Mouse (Mus musculus) stomach, embryonic 16.5 days (tissue): Measurements from ENCODE around the gene Olfr157. TPM values are rescaled to one million over a fixed set of nuclear protein-coding genes. Genes with fewer than 3 reads are reported as not detected.

ENCODE experiments used
- ATAC-seq: fragments of 200-750 bp; cut with Nextera tagmentation; 2 replicates; pipeline ENCODE4 v1.8.0; 2017; ENCODE audit warnings: moderate number of reproducible peaks, moderate TSS enrichment; ENCODE audit not compliant: insufficient read depth, low FRiP score
- H3K27ac ChIP-seq: fragments of 300-500 bp; sonication (generic); 2 replicates; pipeline ENCODE4 v1.5.1; 2014; ENCODE audit warnings: low read length
- H3K27me3 ChIP-seq: fragments of 300-500 bp; sonication (generic); 2 replicates; pipeline ENCODE4 v1.6.1; 2014; ENCODE audit warnings: low read length, control low read depth, mixed read lengths; ENCODE audit not compliant: control insufficient read depth, insufficient read depth
- H3K36me3 ChIP-seq: fragments of 300-500 bp; sonication (generic); 2 replicates; pipeline ENCODE4 v1.6.1; 2014; ENCODE audit warnings: low read length; ENCODE audit not compliant: control insufficient read depth, insufficient read depth
- H3K4me1 ChIP-seq: fragments of 300-500 bp; sonication (generic); 2 replicates; pipeline ENCODE4 v1.6.1; 2014; ENCODE audit warnings: low read length, control low read depth, mixed read lengths; ENCODE audit not compliant: control insufficient read depth, insufficient read depth
- H3K4me2 ChIP-seq: fragments of 300-500 bp; sonication (generic); 2 replicates; pipeline ENCODE4 v1.6.1; 2014; ENCODE audit warnings: low read depth, low read length, mixed read lengths
- H3K4me3 ChIP-seq: fragments of 300-500 bp; sonication (generic); replicated peaks from 2 replicates; pipeline ENCODE4 v1.5.1; 2014; ENCODE audit warnings: mild to moderate bottlenecking, low read length
- H3K9ac ChIP-seq: fragments of 300-500 bp; sonication (generic); 2 replicates; pipeline ENCODE4 v1.6.1; 2014; ENCODE audit warnings: low read length
- H3K9me3 ChIP-seq: fragments of 300-500 bp; sonication (generic); replicated peaks from 2 replicates; pipeline ENCODE4 v1.6.1; 2016; ENCODE audit warnings: low read length, control low read depth; ENCODE audit not compliant: control insufficient read depth
- WGBS: fragments of 180-500 bp; shearing (Covaris S2); extraction: QIAGEN DNeasy Blood & Tissue Kit; methylation state at CpG from one replicate; pipeline ENCODE4 v1.1.7; 2014; 5-methylcytosine and 5-hydroxymethylcytosine counted together
- polyA plus RNA-seq: library from polyadenylated mRNA; unstranded; fragments of >200 nt; fragmentation: Nextera tagmentation; extraction: Ambion mirVana; gene quantifications from 2 replicates; pipeline ENCODE4 v1.2.1, GENCODE M21; 2015

The Olfr157 gene
- polyA plus RNA-seq, 1 experiment from 2014 or later = not detected

DNA sequence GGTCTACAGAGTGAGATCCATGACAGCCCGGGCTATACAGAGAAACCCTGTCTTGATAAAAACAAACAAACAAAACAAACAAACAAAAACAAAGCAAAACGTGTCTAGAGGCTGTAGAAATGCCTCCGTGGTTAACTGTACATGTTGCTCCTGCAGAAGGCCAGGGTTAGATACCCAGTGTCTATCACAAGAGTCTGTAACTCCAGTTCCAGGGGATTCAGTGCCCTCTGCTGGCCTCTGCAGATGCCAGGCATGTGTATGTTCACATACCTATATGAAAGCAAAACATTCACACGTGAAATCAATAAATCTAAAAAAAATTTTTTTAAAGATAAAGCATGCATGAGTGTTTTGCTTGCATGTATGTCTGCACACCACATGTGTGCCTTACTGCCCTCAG lies 23.3 kb upstream of the Olfr157 start:
- Histone ChIP-seq H3K4me2 (no peak overlapping the region), H3K4me1 (no peaks in the 10 kb centered on the region), H3K4me3 (no peak overlapping the region), H3K27ac (no peak overlapping the region), H3K9me3 (no peaks in the 10 kb centered on the region), H3K36me3 (no peaks in the 10 kb centered on the region), H3K9ac (no peak overlapping the region), H3K27me3 (no peaks in the 10 kb centered on the region)
- WGBS = 68% methylated on average over 4 of the region's 4 CpGs
- ATAC-seq = no peak

DNA sequence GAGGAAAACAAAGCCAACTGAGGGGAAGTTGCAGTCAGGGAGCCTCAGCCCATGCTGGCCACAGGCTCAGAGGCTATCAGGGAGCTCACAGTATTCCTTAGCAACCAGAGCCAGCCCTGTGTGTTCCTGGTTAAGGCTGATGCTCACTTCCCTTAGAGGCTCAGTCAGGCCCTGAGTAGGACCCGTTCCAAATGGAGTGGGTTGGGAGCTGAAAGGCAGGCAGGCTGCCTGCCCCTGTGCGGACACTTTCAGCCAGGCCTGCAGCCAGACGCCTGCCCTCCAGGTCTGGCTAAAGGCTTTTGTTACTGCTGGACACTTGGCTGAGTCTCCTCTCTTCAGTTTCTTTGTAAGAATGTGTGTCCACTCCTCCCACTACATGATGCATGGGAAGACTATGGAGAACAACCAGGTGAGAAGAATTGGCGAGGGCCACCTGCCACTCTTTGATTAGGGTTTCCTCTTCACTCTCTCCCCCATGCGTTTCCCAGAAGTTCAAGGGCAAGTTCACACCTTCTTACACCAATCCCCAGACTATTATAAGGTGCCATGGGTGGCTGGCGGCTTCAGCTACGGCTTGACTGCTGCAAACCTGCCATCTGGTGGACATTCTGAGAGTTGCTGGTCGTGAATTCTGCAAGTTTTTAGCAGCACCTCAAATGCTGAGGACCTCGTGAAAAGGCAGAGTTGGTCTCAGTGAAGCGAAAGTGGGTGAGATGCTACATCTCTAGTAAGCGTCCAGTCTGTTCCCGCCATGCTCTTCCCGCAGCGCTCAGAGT lies 20.9 kb upstream of the Olfr157 start:
- no peak overlapping the region for H3K4me3 ChIP-seq
- no peaks in the 10 kb centered on the region for H3K36me3 ChIP-seq
- H3K27me3 ChIP-seq = no peaks in the 10 kb centered on the region
- H3K9ac ChIP-seq = 0 out of 2 replicates have a peak overlapping the region, but pooled peaks have one; percentile 17
- no peaks in the 10 kb centered on the region for H3K4me1 ChIP-seq
- H3K9me3 ChIP-seq = no peaks in the 10 kb centered on the region
- no peak for ATAC-seq
- WGBS = 15% methylated on average over 14 of the region's 14 CpGs
- H3K4me2 ChIP-seq = no peak overlapping the region
- H3K27ac ChIP-seq = no peak overlapping the region

DNA sequence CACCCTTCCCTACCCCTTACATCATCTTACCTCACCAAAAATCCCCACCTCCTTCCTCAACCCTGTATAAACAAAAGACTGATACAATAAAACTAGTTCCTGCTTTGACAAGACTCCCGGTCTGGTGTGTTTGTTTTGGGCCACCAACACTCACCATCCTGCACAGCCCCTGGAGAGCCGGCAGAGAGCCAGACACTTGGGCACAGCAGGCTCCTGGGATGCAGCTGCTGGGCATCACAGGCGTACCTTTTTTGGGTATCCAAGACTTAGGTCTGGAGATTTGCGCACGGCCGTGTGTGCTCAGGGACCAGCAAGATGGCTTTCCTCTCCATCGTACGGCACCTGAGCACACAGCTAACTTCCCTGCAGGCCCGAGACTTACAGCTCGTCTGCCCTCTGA lies 19.9 kb upstream of the Olfr157 start:
- H3K9ac ChIP-seq = no peak overlapping the region
- WGBS = 70% methylated on average over 10 of the region's 10 CpGs
- ATAC-seq = no peak

DNA sequence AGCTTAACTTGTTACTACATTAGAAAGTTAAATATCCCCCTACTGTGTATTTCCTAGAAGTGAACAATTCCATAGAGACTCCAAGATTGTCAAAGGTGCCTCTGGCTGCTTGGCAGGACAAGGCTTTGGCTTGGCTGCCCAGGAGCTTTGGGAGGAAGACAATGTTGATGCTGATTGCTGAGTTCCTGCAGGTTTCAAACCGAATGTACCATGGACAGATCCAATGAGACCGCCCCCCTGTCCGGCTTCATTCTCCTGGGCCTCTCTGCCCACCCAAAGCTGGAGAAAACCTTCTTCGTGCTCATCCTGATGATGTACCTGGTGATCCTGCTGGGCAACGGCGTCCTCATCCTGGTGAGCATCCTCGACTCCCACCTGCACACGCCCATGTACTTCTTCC lies 14.1 kb upstream of the Olfr157 start:
- H3K27me3 ChIP-seq = no peaks in the 10 kb centered on the region
- H3K36me3 ChIP-seq = no peaks in the 10 kb centered on the region
- H3K9ac ChIP-seq = no peak overlapping the region
- H3K9me3 ChIP-seq = no peaks in the 10 kb centered on the region
- H3K27ac ChIP-seq = no peak overlapping the region
- 72% methylated on average over 8 of the region's 8 CpGs for WGBS
- no peak overlapping the region for H3K4me3 ChIP-seq
- ATAC-seq = no peak
- no peak overlapping the region for H3K4me2 ChIP-seq
- H3K4me1 ChIP-seq = no peaks in the 10 kb centered on the region

More for the DNA sequence above, 19.9 kb upstream of the Olfr157 start:
- no peak overlapping the region for H3K4me3 ChIP-seq
- H3K4me1 ChIP-seq = no peaks in the 10 kb centered on the region
- H3K36me3 ChIP-seq = no peaks in the 10 kb centered on the region
- no peak overlapping the region for H3K27ac ChIP-seq
- no peak overlapping the region for H3K4me2 ChIP-seq
- H3K27me3 ChIP-seq = no peaks in the 10 kb centered on the region
- no peaks in the 10 kb centered on the region for H3K9me3 ChIP-seq

DNA sequence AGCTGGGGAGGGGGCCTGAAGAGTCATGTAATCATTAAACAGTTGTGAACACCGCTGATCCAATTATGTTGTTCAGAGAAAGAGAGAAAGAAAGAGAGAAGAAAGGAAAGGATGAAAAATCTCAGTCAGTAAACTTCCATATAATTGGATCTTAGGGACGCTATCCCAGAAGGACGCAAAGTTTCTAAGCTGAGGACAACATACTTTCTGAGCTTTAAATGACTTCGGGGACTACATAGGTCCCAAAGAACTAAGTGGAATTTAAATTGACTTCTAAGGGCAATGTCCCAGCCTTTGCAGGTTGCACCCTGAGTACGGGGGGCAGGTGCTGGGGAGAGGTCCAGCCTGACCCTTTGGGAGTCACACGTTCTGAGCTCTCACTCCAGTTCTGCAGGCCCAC lies 11.3 kb upstream of the Olfr157 start, which contains the start of gene Olfr155:
TSS of gene Olfr155 (plus strand) at position 301 of the 400 bp plus-strand sequence.
- no peak within 1 kb of the TSS for H3K27ac ChIP-seq
- no peak for ATAC-seq
- 83% methylated on average over 6 of the region's 6 CpGs for WGBS
- H3K4me3 ChIP-seq = no peak within 1 kb of the TSS
- H3K36me3 ChIP-seq = no peaks in the 10 kb centered on the region
- H3K27me3 ChIP-seq = no peaks in the 10 kb centered on the region
- no peak within 1 kb of the TSS for H3K4me2 ChIP-seq
- H3K9me3 ChIP-seq = no peaks in the 10 kb centered on the region
- no peak within 1 kb of the TSS for H3K9ac ChIP-seq
- H3K4me1 ChIP-seq = no peaks in the 10 kb centered on the region

DNA sequence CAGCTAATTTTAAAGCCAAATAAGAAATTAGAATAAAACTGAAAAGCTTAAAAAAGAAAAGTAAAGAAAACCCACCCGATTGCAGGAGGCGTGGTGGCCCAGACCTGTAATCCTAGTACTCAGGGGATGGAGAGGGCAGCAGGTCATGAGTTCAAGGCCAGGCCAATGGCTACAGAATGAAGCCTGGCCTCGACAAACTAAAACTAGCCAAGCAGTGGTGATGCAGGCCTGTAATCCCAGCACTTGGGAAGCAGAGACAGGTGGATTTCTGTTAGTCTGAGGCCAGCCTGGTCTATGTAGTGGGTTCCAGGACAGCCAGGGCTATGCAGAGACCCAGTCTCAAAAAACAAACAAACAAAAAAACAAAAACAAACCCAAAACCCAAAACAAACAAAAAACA lies 1.7 kb downstream of the Olfr157 start:
- no peaks in the 10 kb centered on the region for H3K27me3 ChIP-seq
- no peak overlapping the region for H3K4me2 ChIP-seq
- no peaks in the 10 kb centered on the region for H3K36me3 ChIP-seq
- H3K4me3 ChIP-seq = no peak overlapping the region
- no peaks in the 10 kb centered on the region for H3K4me1 ChIP-seq
- H3K27ac ChIP-seq = no peak overlapping the region
- ATAC-seq = no peak
- no peak overlapping the region for H3K9ac ChIP-seq
- no peaks in the 10 kb centered on the region; the same call in 1 of the 2 replicates for H3K9me3 ChIP-seq
- WGBS = 67% methylated on average over 3 of the region's 3 CpGs

DNA sequence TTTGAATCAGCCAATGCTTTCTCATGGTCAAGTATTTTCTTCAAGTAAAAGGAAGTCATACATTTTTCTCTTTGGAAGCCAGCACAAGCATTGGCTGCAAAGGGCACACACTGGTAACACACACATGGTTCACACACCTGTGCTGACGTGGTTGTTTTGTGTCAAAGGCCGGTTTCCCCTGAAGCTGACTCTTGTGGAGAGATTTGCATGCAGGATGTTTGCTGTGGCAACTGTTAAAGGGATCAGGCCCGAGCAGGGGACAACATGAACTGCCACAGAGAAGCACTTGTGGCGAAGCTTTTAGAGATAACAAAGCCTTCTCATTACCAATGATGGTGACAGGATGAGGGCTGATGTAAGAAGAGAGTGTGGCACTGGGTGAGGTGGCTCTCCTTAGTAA lies 5.3 kb downstream of the Olfr157 start:
- no peak for ATAC-seq
- Histone ChIP-seq H3K4me2 (no peak overlapping the region), H3K4me1 (no peaks in the 10 kb centered on the region), H3K36me3 (no peaks in the 10 kb centered on the region), H3K27ac (no peak overlapping the region), H3K4me3 (no peak overlapping the region), H3K9ac (no peak overlapping the region), H3K9me3 (no peaks in the 10 kb centered on the region), H3K27me3 (no peaks in the 10 kb centered on the region)
- WGBS = 58% methylated on average over 4 of the region's 4 CpGs

DNA sequence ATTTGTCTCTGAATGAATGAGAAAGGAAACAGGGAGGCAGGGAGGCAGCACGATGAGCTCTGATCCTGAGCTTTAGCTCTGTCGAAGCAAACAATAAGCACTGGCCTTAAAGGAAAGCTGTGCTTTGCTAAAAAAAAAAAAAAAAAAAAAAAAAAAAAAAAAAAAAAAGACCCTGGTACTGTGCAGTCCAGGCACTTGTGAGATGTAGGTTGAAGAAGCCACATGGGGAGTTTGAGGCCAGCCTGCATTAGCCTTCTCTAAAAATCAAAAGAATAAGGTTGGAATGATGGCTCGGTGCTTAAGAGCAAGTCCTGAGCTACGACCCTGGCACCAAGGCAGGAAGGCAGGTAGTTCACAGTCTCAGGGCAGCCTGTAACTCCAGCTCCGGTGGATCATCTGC lies 6.2 kb downstream of the Olfr157 start:
- Histone ChIP-seq H3K4me1 (no peaks in the 10 kb centered on the region), H3K9me3 (no peaks in the 10 kb centered on the region), H3K4me2 (no peak overlapping the region), H3K27me3 (no peaks in the 10 kb centered on the region), H3K27ac (no peak overlapping the region), H3K4me3 (no peak overlapping the region), H3K9ac (no peak overlapping the region), H3K36me3 (no peaks in the 10 kb centered on the region)
- WGBS = 69% methylated on average over 5 of the region's 5 CpGs
- ATAC-seq = no peak

DNA sequence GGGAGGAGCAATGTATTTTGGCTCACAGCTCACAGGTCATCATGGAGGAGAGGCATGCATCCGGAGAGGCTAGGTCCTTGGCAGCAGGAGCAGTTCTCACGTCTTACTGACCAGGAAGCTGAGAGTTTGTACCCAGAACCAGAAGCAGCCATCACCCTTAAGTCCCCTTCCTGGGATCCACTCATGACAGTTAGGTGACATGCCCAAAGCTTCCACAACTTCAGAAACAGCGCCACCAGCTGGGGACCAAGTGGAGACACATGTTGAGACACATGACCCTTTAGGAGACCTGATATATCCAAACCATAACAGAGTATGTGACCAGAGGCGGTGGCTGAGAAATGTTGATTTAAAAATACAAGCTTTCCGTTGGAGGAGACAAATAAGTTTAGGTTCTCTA lies 8.0 kb downstream of the Olfr157 start:
- WGBS = 58% methylated on average over 5 of the region's 5 CpGs
- no peaks in the 10 kb centered on the region for H3K36me3 ChIP-seq
- no peaks in the 10 kb centered on the region for H3K27me3 ChIP-seq
- H3K4me1 ChIP-seq = no peaks in the 10 kb centered on the region
- no peak overlapping the region for H3K4me3 ChIP-seq
- H3K9ac ChIP-seq = no peak overlapping the region
- H3K27ac ChIP-seq = no peak overlapping the region
- ATAC-seq = no peak
- H3K4me2 ChIP-seq = no peak overlapping the region
- no peaks in the 10 kb centered on the region for H3K9me3 ChIP-seq
